Mouse (Mus musculus) fat pad, adult 2 months (tissue): ENCODE results near the gene Fgf4.

Experiments
- DNase-seq: peaks from one replicate; pipeline ENCODE4 v3.0.0-alpha.2; 2011; ENCODE audit warnings: low read depth, low spot score; ENCODE audit errors: extremely low read depth

Gene Fgf4

GRCm38 (mm10) chr7:144847067-144847466 is at the start of gene Fgf4:
Gene Fgf4 (plus strand): TSS chr7:144847367.
- DNase-seq: no peak

- DNase-seq: no peak
These were observed 48.7 kb upstream of the Fgf4 start for GRCm38 (mm10) chr7:144798471-144798870.

GRCm38 (mm10) chr7:144807036-144807435 is 40.1 kb upstream of the Fgf4 start:
- no peak for DNase-seq

GRCm38 (mm10) chr7:144807976-144808577 is 39.1 kb upstream of the Fgf4 start:
- no peak for DNase-seq

- DNase-seq: no peak
These were observed 35.6 kb upstream of the Fgf4 start for GRCm38 (mm10) chr7:144811521-144811920.

GRCm38 (mm10) chr7:144821901-144822300 is 25.3 kb upstream of the Fgf4 start:
- no peak for DNase-seq

- no peak for DNase-seq
These were observed 23.2 kb upstream of the Fgf4 start for GRCm38 (mm10) chr7:144823988-144824387.

- no peak for DNase-seq
These were observed 18.8 kb upstream of the Fgf4 start for GRCm38 (mm10) chr7:144828369-144828768.

GRCm38 (mm10) chr7:144837891-144838488 is 9.2 kb upstream of the Fgf4 start, which contains the start of gene Fgf3:
Gene Fgf3 (plus strand): TSS chr7:144838083.
- no peak for DNase-seq

GRCm38 (mm10) chr7:144838522-144839503 is 8.4 kb upstream of the Fgf4 start:
- no peak for DNase-seq

GRCm38 (mm10) chr7:144846158-144846557 is 1.0 kb upstream of the Fgf4 start:
- no peak for DNase-seq

GRCm38 (mm10) chr7:144851321-144851720 is 4.2 kb downstream of the Fgf4 start:
- DNase-seq: no peak

- no peak for DNase-seq
These were observed 7.8 kb downstream of the Fgf4 start for GRCm38 (mm10) chr7:144854966-144855365.

- DNase-seq: no peak
These were observed 10.0 kb downstream of the Fgf4 start for GRCm38 (mm10) chr7:144857158-144857557.

GRCm38 (mm10) chr7:144857826-144858342 is 10.7 kb downstream of the Fgf4 start:
- no peak for DNase-seq

- DNase-seq: no peak
These were observed 11.5 kb downstream of the Fgf4 start for GRCm38 (mm10) chr7:144858702-144859101.

GRCm38 (mm10) chr7:144861056-144861768 is 14.0 kb downstream of the Fgf4 start:
- no peak for DNase-seq

- no peak for DNase-seq
These were observed 14.6 kb downstream of the Fgf4 start for GRCm38 (mm10) chr7:144861769-144862070.

GRCm38 (mm10) chr7:144862126-144862525 is 15.0 kb downstream of the Fgf4 start:
- no peak for DNase-seq

- no peak for DNase-seq
These were observed 15.5 kb downstream of the Fgf4 start for GRCm38 (mm10) chr7:144862712-144863111.

- no peak for DNase-seq
These were observed 16.0 kb downstream of the Fgf4 start for GRCm38 (mm10) chr7:144863196-144863595.
